Mouse (Mus musculus) cerebellum, adult 11-12 months (tissue): ENCODE data around the gene Nupr1.

Experiments
- DNase-seq: peaks from one replicate; pipeline ENCODE4 v3.0.0; 2022

The Nupr1 gene

DNA sequence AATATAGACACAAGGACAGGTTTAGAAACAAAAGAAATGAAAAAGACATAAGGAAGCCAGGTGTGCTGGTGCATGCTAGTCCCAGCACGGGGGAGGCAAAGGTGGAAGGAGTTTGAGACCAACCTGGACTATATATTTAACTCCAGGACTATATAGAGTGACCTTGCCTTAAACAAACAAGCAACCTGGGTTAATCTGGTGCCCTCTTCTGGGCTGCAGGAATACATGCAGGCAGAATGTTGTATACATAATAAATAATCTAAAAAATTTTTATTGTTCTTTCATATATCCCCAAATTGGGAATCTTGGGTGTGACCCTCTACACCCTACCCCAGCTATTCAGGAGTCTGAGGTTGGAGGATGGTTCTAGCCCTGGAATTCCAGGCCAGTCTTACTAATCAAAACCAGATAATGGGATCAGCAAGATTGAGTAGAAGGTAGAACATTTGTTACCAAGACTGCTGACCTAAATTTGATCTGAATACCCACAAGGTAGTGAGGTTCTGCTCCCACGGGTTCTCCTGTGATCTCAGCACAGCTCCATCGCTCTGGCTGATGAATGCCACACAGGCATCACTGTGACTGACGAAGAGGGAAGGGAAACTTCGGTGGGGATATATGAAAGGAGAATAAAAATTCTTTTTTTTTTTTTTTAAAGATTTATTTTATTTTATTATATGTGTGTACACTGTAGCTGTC is 12.0 kb upstream of the Nupr1 start:
- no peak for DNase-seq

DNA sequence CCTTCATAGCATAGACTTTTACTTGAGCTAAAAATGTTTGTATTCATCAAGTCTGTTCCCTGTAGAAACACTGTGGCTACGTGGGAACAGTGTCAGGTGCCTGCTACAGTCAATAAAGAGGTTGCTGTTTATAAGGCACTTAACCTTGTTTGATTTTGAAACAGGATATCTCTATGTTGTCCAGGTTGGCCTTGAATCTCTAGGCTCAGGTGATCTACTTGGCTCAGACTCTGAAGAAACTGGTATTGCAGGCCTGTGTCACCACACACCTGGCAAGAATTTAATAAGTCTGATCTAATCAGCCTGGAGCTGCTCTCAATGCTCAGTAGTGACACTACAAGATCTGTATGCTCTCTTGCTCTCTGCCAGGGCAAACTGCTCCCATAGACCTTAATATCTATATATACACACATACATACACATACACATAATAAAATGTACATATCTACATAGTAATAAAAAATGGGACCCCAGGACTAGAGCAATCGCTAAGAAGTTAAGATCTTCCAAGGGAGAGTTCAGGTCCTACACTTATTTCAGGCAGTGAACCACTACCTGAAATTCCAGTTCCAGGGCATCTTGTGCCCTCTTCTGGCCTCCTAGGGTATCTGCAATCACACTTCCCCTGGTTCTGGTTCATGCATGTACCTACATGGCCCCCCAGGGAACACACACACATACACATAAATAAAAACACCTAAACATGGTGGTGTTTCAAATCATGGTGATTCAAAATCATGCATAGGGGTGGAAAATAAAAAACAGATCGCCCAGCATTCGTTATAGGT is 6.3 kb upstream of the Nupr1 start:
- DNase-seq = no peak

DNA sequence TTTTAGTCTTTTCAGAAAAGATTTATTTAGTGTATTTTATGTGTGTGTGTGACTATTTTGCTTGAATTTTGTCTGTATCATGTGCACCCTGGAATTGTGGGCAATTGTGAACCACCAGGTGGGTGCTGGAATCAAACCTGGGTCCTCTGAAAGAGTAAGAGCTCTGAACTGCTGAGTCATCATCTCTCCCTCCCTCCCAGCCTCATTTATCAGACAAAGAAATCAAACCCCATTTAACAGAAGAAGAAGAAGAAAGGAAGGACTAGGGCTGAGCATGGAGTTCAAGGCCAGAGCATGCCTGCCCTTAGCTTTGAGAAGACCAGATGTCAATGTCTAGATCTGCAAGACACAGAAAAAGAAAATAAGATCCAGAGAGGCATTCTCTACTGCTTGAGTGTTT is 4.7 kb upstream of the Nupr1 start:
- no peak for DNase-seq

DNA sequence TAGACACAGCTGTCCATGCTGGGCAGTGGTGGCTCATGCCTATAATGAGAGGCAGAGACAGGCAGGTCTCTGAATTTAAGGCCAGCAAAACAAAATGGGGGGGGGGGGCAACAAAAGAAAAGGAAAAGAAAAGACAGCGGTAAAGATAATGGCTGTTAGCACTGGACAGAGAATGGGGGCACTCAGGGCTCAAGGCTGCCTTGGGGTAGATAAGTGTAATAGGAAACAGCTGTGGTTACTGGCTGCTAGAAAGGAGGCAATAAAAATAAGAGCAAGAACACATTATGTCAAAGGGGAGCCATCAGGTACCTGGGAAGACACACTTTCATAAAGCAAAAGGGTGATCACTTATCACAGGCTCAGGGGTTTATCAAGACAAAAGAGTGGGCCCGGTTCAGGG is 1.8 kb upstream of the Nupr1 start:
- no peak for DNase-seq

DNA sequence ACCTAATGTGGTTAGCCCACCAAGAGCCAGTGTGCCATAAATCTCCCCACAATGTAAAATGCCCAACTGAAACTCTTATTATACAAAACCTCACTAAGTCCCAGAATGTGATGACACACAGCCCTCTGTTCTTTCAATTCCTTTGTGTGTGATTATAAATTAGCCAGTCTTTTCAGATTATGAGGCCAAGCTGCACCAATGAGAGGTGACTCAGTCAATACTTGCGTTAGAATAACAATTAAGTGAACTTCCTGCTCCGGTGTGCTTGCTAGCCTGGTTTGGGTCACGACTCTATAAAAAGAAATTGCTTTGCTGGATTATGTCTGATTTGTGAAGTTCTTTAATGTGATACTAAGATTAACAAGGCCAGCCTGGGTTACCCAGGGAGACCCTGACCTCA is 746 bp downstream of the Nupr1 start:
- no peak for DNase-seq

DNA sequence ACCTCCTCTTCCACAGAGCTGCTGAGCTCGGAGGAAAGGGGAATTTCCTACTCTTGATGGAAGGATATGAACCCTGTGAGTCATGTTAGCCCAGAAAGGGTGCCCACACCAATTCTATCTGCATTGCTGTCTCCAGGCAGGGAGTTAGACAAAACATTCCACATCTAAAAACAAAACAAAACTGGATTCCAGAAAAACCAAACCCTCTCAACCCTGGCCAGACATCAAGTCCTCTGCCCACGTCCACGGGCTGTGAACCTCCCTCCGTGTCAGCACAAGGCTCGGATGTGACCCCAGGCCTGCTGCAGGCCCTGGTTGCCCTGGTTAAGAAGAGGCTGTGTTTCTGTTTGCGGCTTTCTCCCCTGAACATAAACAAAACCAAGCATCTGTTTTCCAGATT is 2.5 kb downstream of the Nupr1 start:
- no peak for DNase-seq

DNA sequence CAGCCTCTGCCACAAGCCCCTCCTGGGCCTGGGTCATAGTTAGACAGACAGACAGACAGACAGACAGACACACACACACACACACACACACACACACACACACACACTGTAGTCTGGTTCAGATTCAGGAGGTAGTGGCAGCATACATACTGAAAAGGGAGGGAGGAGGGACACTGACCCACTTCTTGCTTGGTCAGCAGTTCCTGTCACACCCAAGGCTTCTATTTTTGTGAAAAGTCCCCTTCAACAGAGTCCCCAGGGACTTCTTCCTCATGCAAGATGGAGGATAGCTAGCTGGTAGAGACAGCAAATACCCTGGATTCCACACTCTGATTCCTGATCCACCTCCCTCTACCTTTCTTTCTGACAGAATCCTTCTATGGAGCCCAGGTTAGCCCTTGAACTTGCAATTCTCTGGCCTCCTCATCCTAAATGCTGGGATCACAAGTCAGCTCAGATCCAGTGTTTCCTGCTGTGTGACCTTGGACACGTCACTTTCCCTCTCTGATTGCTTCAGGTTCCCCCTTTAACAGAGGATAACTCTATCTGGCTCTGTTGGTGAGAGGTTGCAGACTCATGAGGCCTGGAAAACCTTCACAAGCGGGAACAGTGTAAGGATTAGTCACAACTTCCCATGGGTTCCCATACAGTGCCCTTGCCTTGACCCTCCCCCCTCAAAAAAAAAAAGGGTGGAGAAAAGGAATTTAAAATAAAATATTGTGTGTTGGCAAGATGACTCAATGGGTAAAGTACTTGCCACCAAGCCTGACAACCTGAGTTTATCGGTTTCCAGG is 4.7 kb downstream of the Nupr1 start:
- DNase-seq = no peak

DNA sequence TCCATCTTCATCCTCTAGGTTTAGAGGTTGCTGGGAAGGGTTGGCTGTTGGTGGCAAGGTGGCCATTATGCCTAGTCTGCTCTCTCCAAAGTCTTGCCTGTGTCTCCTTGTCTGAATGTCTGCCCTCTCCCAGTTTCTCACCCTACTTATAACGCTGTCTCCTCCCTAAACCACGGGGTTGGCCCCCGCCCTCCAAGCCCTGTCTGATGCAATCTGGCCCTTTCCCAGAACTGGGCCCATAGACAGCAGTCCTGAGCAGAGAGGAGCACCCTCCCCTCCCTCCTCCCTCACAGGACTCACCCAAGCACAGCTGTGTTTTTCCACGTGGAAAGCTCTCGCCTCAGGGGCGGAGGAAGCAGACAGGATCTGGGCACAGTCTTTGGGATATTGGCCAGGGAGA is 5.3 kb downstream of the Nupr1 start:
- DNase-seq = peak; percentile 3

DNA sequence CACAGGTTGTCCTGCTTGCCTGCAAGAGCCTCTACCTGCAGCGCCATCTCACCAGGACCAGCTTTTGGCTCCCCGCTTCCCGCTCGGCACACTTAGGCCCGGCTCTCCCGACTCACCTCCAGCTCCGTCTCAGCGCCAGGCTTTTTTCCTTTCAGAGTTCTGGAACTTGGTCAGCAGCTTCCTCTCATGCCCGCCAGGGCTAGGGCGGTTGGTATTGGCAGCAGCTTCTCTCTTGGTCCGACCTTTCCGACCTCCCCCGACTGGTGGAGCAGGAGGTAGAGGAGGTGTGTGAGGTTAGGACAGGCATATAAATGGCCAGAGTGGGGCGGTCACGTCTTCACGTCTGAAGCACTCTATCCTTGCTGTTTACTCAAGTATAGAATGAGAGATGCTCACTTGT is 5.9 kb downstream of the Nupr1 start:
- no peak for DNase-seq

DNA sequence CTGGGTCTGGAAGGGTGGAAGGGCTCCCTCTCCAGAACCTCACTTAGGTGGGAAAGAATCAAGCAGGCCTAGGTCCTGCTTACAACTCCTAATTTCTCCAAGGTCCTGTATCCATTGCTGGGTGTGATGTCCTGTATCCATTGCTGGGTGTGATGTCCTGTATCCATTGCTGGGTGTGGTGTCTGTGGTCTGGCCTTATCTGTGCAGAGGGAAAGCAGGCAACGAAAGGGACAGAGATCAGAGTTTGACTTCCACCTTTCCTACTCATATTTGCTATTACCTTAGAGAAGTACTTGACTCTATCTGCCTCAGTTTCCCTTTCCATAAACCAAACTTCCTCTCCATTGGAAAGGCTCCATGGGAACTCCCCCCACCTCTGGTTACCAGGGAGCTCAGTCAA is 7.3 kb downstream of the Nupr1 start:
- DNase-seq = no peak

DNA sequence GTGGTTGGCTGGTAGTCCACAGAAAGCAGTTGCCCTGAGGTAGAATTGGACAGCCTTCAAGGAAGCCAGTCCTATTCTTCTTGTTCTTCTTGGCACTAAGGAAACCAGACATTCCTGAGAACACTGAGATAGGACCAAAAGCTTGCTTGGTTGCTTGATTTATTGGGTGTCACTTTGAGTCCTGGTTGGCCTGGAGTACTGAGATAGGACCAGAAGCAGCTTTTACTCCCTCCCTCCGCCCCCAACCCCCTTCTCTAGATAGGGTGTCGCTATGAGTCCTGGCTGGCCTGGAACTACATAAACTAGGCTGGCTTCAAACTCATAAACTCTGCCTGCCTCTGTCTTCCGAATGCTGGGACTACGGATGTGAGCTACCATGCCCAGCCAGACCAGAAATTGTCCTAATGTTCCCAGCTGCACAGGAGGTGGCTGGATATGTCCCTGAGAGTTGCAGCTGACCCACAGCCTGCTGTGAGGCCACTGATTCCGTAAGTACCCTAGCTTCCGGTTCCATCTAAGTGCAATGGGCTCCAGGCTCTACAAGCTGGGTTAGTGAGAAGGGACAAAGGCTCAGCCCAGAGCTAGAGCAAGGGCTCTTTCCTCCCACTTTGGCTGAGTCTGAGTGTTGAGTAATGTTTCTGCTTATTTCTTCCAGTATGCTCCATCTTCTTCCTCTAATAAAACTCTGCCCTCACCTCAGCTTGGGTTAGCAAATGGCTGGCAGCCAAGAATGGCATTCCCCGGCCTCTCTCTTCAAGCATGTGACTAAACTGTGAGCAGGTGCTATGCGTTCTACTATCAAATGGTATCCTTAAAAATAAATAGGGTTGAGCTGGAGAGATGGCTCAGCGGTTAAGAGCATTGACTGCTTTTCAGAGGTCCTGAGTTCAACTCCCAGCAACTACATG is 9.0 kb downstream of the Nupr1 start:
- DNase-seq = no peak

DNA sequence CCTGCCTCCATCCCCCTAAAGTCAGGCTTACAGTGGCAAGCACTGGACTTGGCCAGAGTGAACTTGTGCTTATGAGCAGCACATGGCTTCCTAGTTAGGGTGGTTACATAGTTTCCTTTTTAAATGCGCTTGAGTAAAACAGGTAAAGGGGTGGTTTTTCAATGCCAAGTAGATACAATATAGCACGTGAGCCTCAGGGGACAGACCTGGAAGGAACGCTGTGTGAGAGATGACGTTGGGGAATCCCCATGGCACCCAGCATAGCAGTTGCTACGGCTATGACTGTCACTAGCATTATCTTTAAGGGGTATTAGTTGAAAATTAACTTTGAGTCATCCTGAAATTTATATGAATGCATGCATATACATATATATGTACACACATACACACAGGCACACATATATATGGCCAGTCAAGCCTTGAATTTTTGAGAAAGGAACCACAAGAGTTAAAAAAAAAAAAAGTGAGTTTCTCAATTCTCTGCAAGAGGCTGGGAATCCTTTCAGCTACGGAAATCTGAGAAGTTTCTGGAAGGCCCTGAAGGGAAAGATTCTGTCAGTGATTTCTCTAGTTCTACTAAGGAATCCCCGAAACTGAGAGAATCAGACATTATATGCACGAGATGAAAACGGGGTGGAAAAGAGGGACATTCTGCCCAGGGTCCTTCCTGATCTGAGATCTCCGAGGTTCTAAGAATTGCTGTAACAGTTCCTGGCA is 10.9 kb downstream of the Nupr1 start:
- DNase-seq = no peak

DNA sequence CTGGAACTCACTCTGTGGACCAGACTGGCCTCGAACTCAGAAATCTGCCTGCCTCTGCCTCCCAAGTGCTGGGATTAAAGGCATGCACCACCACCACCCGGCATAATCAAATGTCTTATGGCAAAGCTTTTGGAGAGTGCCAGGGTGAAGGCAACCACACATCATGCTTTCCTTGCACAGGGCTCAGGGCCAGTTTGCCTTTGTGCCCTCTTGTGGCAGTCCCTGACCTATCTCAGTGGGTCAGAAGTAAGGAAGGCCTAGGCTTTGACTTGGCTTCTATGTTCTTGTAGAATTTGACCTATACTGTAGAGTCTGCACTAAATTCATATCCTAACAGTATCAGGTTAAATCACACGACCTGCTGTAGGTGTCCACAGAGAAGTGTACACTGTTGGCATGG is 14.0 kb downstream of the Nupr1 start:
- no peak for DNase-seq

DNA sequence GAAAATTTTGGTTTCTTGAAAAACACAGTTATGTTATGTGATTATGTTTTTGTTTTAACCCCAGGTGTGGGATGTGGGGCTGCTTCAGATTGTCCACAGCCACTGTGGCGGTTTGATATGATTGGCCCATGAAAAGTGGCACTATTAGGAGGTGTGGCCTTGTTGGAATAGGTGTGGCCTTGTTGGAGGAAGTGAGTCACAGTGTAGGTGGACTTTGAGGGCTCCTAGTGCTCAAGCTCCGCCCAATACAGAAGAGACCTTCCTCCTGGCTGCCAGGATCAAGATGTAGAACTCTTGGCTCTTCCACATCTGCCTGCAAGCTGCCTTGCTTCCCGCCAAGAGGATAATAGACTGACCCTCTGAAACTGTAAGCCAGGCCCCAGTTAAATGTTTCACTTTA is 17.9 kb downstream of the Nupr1 start:
- DNase-seq = no peak

DNA sequence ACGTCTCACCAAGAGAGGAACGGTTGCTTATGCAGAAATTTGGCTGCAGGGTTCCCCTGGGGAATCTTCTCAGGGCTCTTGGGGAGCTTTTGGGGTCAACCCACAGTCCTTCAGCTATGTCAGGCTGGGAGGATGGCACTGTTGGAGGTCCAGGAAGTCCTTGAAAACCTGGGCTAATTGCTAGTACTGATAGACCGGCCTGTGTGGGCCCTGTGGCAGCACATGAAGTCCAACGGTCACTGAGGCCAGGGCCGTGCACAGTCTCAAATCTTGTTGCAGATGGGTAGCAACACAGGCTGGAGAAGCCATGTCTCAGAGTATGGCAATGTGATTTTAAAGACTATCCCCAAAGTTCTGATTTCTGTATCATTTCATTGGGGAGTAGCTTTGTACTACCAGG is 22.9 kb downstream of the Nupr1 start:
- DNase-seq = no peak

DNA sequence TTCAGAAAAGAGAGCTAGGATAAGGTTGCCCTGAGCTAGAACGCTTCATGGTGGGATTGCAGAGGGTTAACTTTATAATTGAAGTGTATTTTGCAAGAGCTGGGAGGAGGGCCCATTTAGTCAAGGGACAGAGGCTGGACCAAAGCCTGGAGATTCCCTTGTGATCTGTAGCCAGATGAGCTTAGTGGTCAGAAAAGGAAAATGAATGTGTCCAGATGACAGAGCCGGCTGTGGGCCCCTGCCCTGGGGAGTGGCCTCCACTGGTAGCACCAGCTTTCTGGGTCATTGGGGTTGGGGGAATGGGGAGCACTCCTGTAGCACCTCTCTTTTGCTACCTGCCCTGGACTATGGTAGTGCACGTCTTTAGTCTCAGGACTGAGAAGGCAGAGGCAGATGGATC is 23.6 kb downstream of the Nupr1 start:
- DNase-seq = no peak

DNA sequence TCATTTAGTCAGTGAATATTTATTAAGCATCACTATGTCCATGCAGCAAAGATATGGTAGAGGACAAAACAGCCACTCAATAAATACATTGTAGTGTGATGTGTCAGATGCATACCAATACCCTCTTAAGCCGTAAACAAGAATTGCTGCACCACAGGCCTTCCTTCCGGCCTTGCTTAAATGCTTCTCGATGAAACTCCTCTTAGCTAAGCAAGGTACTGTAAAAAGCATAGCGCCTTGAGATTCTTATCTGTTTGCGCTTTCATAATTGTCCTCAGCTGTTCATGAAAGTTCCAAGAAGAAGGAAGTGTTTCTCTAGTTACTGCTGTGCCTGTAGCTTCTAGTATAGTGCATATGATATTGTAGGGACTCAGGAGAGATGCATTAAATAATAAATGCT is 24.1 kb downstream of the Nupr1 start:
- no peak for DNase-seq

DNA sequence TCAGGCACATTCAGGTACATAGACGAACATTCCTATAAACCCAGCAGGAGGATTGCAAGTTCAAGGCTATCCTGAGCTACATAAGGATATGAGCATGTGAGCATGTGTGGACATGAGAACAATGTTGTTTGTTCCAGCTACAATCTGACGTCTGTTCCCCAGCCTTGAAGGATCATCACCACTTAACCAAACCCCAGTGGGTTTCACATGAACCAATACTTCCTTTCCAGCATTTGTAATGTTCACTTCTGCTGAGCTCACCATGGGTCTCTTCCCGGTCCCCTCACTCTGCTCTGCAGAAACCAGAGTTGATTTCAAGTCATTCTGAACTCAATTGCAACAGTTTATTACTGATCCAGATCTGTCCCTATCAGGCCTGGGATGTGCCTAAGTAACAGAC is 28.0 kb downstream of the Nupr1 start:
- no peak for DNase-seq

DNA sequence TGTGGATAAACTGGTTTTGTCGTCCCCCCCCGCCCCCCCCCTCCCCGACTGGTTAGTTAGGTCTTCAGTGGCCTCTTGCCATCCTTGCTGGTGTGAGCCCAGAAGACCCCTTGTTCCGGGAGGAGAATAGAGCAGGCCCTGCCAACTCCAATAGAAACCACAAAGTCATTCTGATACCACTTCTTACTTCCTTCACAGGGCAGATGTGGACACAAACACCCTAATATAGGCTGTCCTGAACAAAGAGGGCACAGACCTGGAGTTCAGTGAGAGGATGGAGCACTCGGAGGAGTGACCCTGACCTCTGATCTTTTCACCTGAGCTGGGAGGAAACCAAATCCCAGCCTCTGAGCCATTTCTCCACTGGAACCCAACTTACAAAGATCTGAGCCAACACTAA is 28.8 kb downstream of the Nupr1 start:
- no peak for DNase-seq

DNA sequence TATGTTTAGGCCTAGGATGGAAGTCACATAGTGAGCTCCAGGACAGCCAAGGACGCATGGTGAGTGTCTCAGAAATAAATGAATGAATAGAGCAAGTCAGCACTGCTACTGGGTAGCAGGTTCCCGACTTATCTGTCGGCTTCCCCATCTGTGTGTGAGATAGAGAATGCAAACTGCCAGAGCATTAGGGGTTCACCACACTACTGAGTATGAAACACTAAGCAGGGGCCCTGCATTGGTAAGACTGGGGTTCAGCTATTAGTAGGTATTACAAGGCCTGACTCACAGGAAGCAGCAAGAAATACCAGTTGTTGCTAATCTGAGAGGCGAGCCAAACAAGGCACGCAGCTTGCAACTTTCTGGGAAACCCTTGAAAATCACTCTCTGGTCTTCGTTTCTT is 31.7 kb downstream of the Nupr1 start:
- no peak for DNase-seq

DNA sequence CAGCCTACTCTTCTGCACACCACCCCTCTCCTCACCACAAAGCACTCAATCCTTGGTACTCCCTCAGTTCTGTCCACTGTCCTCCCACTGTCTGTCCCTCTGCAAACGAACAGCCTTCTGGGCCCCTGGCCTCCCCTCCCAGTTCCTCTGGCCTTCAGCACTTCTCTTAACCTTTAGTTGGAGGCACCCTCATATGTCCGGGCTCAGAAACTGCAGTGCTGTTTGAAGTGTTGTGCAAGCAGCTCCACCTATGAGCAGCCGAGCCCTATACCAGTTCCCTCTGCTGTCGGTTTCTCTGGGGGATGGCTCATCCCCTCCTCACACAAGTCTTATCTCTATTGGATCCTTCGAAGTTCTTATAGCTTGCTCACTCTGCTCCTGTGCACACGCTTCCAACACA is 34.2 kb downstream of the Nupr1 start:
- DNase-seq = no peak

DNA sequence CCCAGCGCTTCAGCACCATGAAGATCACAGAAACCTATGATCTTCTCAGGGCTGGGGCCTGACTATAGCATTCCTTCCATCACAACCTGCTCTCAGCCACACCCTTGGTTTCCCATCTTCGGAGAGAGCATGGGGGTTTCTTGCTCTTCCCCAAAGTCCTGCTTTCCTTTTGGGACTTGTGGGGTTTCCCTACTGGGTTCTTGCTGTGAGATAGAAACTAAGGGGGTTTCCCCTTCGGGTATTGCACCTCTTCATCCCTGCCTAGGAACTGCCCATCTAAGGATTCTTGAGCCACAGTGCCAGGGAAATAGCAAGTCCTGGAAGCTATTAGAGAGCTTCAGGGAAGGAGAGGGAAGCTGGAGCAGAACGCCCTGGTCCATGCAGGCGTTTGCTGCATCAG is 34.8 kb downstream of the Nupr1 start:
- DNase-seq = no peak
